Mouse (Mus musculus) hindbrain, embryonic 13.5 days (tissue): ENCODE measurements around the gene Bnip3. TPM values are rescaled to one million over a fixed set of nuclear protein-coding genes. Genes with fewer than 3 reads are reported as not detected.

Experiments
- ATAC-seq: fragments of 200-750 bp; cut with Nextera tagmentation; 2 replicates; pipeline ENCODE4 v1.8.0; 2017; ENCODE audit warnings: moderate TSS enrichment; ENCODE audit not compliant: low FRiP score
- H3K27ac ChIP-seq: fragments of 300-500 bp; sonication (generic); 2 replicates; pipeline ENCODE4 v1.5.1; 2015; ENCODE audit warnings: inconsistent platforms, mild to moderate bottlenecking, moderate library complexity
- H3K27me3 ChIP-seq: fragments of 300-500 bp; sonication (generic); 2 replicates; pipeline ENCODE4 v1.6.1; 2015; ENCODE audit warnings: mild to moderate bottlenecking, inconsistent platforms
- H3K36me3 ChIP-seq: fragments of 300-500 bp; sonication (generic); 2 replicates; pipeline ENCODE4 v1.6.1; 2015; ENCODE audit warnings: mild to moderate bottlenecking, inconsistent platforms
- H3K4me1 ChIP-seq: fragments of 300-500 bp; sonication (generic); replicated peaks from 2 replicates; pipeline ENCODE4 v1.6.1; 2015; ENCODE audit warnings: inconsistent platforms
- H3K4me2 ChIP-seq: fragments of 300-500 bp; sonication (generic); 2 replicates; pipeline ENCODE4 v1.6.1; 2015; ENCODE audit warnings: inconsistent platforms, mild to moderate bottlenecking, moderate library complexity
- H3K4me3 ChIP-seq: fragments of 300-500 bp; sonication (generic); 2 replicates; pipeline ENCODE4 v1.5.1; 2015; ENCODE audit warnings: mild to moderate bottlenecking, inconsistent platforms
- H3K9ac ChIP-seq: fragments of 300-500 bp; sonication (generic); 2 replicates; pipeline ENCODE4 v1.6.1; 2015; ENCODE audit warnings: mild to moderate bottlenecking, inconsistent platforms
- H3K9me3 ChIP-seq: fragments of 300-500 bp; sonication (generic); 2 replicates; pipeline ENCODE4 v1.6.1; 2016; ENCODE audit warnings: inconsistent platforms
- WGBS: fragments of 180-500 bp; shearing (Covaris S2); methylation state at CpG from one replicate; pipeline ENCODE4 v1.1.7; 2015; 5-methylcytosine and 5-hydroxymethylcytosine counted together
- polyA plus RNA-seq: library from polyadenylated mRNA; unstranded; fragments of >200 nt; fragmentation: Nextera tagmentation; extraction: Ambion mirVana; gene quantifications from 2 replicates; pipeline ENCODE4 v1.2.1, GENCODE M21; 2015

Gene Bnip3
- polyA plus RNA-seq, 1 experiment from 2014 or later = 89.9 TPM

DNA sequence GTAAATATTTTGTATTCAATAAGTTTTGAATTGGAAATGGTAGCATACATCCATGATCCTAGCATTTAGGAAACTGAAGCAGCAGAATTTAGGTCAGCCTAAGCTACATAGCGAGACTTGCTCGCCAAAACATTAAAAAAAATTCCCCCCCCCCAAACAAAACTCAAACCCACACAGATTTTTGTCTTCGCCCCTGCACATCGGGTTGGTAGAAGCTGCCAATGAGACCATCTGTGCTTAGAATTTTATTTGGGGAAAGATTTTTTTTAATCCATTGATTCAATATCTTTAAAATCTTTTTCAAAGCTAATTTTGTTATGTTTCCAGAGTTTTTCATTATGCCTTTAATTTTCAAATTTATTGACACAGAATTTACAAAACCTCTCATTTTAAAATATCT lies 19.1 kb upstream of the Bnip3 start:
- no peaks in the 10 kb centered on the region for H3K27me3 ChIP-seq
- H3K4me3 ChIP-seq = no peak overlapping the region
- no peaks in the 10 kb centered on the region for H3K4me1 ChIP-seq
- no peak for ATAC-seq
- 91% methylated on average over 4 of the region's 4 CpGs for WGBS
- H3K9ac ChIP-seq = no peak overlapping the region
- no peaks in the 10 kb centered on the region for H3K9me3 ChIP-seq
- no peaks in the 10 kb centered on the region for H3K36me3 ChIP-seq
- no peak overlapping the region for H3K27ac ChIP-seq
- H3K4me2 ChIP-seq = no peak overlapping the region

DNA sequence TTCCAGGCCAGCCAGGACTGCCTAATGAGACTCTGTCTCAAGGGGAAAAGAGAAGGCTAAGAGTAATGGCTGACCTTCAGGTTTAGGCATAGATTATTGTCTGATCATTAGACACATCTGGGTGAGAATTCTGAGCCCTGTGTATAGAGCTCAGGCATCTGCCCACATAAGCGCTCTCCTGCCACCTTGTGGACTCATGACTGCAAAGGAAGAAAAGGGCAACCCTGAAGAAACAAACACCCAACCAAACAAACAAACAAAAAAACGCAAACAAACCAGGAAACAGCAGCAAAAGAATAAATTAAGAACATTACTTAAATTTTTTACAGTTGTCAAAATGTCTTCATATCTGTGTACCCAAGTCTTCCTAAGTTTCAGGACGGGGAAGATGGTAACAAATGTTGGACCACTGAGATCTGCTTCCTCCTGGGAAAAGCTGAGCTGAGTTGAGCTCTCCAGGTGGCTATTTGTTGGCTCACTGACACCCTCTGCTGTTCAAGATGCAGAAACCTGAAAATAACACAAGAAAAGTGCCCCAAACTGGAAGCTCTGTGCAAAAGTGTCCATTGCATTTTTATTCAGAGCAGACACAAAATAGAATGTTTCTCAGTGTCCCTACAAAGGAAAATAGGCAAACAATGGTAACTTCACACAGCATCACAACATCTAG lies 14.6 kb upstream of the Bnip3 start:
- 11% methylated on average over 3 of the region's 3 CpGs for WGBS
- Histone ChIP-seq H3K4me3 (no peak overlapping the region), H3K27ac (no peak overlapping the region), H3K9ac (no peak overlapping the region), H3K27me3 (no peaks in the 10 kb centered on the region), H3K9me3 (no peaks in the 10 kb centered on the region), H3K4me1 (peaks cover 9% of the 10 kb centered on the region), H3K36me3 (no peaks in the 10 kb centered on the region), H3K4me2 (no peak overlapping the region)
- no peak for ATAC-seq

DNA sequence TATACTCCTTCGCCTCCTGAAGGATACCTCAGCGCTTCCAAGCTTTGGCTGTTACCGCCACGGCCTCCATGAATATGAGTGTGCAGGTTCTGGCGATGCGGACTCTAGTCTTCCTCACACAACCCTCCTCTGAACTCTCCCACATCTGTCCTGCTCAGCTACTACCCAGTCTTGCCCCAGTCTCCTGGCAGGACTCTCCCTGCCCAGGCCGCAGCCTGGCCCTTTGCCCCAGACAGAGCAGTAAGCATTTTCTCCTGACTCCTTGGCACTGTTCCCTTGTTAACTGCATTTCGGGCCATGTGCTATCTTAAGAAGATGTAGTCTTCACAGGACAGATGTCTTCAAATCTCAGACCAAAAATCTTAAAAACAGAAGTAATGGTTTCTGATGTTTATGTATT lies 12.3 kb upstream of the Bnip3 start:
- Histone ChIP-seq H3K36me3 (no peaks in the 10 kb centered on the region), H3K4me3 (no peak overlapping the region), H3K9me3 (no peaks in the 10 kb centered on the region), H3K4me2 (no peak overlapping the region), H3K27me3 (no peaks in the 10 kb centered on the region), H3K9ac (no peak overlapping the region), H3K27ac (no peak overlapping the region), H3K4me1 (peaks cover 9% of the 10 kb centered on the region)
- ATAC-seq = no peak
- 97% methylated on average over 8 of the region's 8 CpGs for WGBS

GRCm38 (mm10) chr7:138919156-138919944 lies 10.0 kb upstream of the Bnip3 start:
- peaks cover 9% of the 10 kb centered on the region for H3K4me1 ChIP-seq
- ATAC-seq = peak; percentile 54; the same call in 1 of the 2 replicates
- no peaks in the 10 kb centered on the region for H3K36me3 ChIP-seq
- H3K9ac ChIP-seq = peak overlapping the region; percentile 43
- peak overlapping the region; percentile 55 for H3K4me2 ChIP-seq
- H3K9me3 ChIP-seq = no peaks in the 10 kb centered on the region
- peak overlapping the region; percentile 28 for H3K4me3 ChIP-seq
- 5% methylated on average over 26 of the region's 26 CpGs for WGBS
- H3K27ac ChIP-seq = no peak overlapping the region; the same call in 1 of the 2 replicates
- H3K27me3 ChIP-seq = no peaks in the 10 kb centered on the region

DNA sequence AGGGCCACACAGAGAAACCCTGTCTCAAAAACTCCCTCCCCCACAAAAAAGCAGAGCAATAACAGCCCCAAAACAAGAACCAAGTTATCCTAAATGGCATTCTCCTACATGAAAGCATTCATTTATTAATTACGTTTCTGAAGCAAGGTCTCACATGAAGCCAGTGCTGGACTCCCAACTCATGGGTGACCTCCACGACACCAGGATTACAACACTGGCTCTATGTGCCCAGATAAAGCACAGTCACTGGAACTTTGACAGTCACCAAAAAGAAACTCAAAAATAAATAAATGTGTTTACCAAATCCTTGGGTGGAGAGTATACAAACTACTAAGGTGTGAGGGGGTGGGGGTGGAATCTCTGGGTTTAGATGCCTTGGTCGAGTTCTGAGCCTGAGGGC lies 4.3 kb upstream of the Bnip3 start:
- H3K27ac ChIP-seq = no peak overlapping the region
- no peak overlapping the region for H3K4me3 ChIP-seq
- peaks cover 11% of the 10 kb centered on the region for H3K4me1 ChIP-seq
- no peak overlapping the region for H3K9ac ChIP-seq
- no peaks in the 10 kb centered on the region for H3K9me3 ChIP-seq
- no peaks in the 10 kb centered on the region for H3K36me3 ChIP-seq
- no peak overlapping the region for H3K4me2 ChIP-seq
- WGBS = 83% methylated on average over 3 of the region's 3 CpGs
- no peak for ATAC-seq
- peaks cover 16% of the 10 kb centered on the region for H3K27me3 ChIP-seq

DNA sequence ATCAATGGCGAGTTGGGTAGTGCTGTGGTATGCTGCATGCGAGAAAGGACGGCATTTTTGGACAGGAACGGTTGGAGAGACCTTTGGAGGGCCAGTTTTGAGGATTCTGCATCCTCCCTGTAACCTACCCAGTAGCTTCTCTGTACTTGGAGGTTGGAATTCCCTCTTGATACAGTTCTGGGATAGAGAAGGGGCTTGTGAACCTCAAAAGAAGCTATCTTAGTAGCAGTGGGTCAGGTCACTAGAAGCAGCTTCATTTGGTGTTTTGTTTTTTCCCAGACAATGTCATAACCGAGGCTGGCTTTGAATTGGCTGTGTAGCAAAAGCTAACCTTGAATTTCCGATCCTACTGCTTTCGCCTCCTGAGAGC lies 859 bp upstream of the Bnip3 start:
- no peaks in the 10 kb centered on the region for H3K36me3 ChIP-seq
- H3K4me3 ChIP-seq = peak overlapping the region; percentile 72
- ATAC-seq = no peak
- peaks cover 37% of the 10 kb centered on the region for H3K4me1 ChIP-seq
- H3K9ac ChIP-seq = peak overlapping the region; percentile 90
- peaks cover 20% of the 10 kb centered on the region for H3K27me3 ChIP-seq
- WGBS = 26% methylated on average over 7 of the region's 7 CpGs
- peak overlapping the region; percentile 80 for H3K4me2 ChIP-seq
- H3K9me3 ChIP-seq = no peaks in the 10 kb centered on the region
- no peak overlapping the region for H3K27ac ChIP-seq

DNA sequence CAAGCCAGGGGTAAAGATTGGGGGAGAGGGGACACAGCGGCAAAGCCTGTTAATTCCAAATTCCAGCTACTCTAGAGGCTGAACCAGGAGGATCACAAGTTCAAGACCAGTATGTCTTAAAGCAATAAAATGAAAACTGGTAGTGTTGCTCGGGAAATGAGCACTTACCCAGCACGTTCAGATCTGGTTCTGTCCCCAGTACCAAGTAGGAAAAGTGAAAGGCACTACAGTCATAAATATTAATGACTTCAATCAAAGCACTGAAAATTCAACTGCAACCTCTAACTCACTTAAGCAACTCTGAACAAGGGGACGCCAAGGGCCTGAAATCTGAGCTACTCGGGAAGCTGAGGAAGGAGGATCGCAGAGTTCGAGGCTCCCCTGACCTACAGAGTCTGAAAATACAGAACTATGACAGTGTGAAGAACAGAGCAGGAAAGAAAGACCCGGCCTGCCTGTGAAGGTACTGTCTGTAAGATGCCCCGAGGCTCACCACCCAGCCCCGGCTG lies 497 bp downstream of the Bnip3 start:
- Histone ChIP-seq H3K4me2 (peak overlapping the region; percentile 80), H3K27ac (peak overlapping the region; percentile 61; the same call in 1 of the 2 replicates), H3K36me3 (no peaks in the 10 kb centered on the region), H3K27me3 (peaks cover 20% of the 10 kb centered on the region), H3K4me1 (peaks cover 37% of the 10 kb centered on the region), H3K9ac (peak overlapping the region; percentile 90), H3K9me3 (no peaks in the 10 kb centered on the region), H3K4me3 (peak overlapping the region; percentile 72)
- 4% methylated on average over 10 of the region's 10 CpGs for WGBS
- peak; percentile 78; the same call in 1 of the 2 replicates for ATAC-seq

DNA sequence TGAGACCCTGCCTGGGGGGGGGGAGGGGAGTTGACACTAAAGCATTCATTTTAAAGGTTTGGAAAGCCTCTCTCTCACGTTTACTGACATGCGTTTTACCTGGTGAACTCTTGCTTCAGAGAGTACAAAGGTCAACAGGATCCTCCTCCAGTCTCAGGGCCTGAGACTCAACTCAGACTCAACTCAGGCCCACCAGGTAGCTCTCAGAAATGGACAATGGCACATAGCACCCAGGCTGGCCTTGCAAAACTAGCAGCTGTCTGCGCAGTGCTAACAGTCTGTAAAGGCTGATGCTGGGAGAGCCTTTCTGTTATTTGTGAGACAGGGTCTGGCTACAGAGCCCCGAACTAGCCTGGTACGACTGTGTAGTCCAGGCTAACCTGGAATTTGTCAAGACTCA lies 1.3 kb downstream of the Bnip3 start:
- ATAC-seq = no peak
- no peak overlapping the region for H3K9ac ChIP-seq
- H3K4me1 ChIP-seq = peaks cover 37% of the 10 kb centered on the region
- H3K27me3 ChIP-seq = peaks cover 20% of the 10 kb centered on the region
- no peaks in the 10 kb centered on the region for H3K9me3 ChIP-seq
- H3K4me2 ChIP-seq = peak overlapping the region; percentile 80
- H3K27ac ChIP-seq = no peak overlapping the region
- H3K36me3 ChIP-seq = no peaks in the 10 kb centered on the region
- 58% methylated on average over 5 of the region's 5 CpGs for WGBS
- H3K4me3 ChIP-seq = peak overlapping the region; percentile 72

GRCm38 (mm10) chr7:138907043-138907442 lies 2.3 kb downstream of the Bnip3 start:
- Histone ChIP-seq H3K9ac (peak overlapping the region; percentile 19; the same call in 1 of the 2 replicates), H3K27me3 (peaks cover 20% of the 10 kb centered on the region)
- 9% methylated on average over 7 of the region's 7 CpGs for whole genome bisulfite sequencing

GRCm38 (mm10) chr7:138906441-138906840 lies 2.9 kb downstream of the Bnip3 start:
- Histone ChIP-seq H3K27me3 (peaks cover 16% of the 10 kb centered on the region), H3K4me2 (peak overlapping the region; percentile 80), H3K9me3 (no peaks in the 10 kb centered on the region), H3K36me3 (no peaks in the 10 kb centered on the region), H3K27ac (no peak overlapping the region), H3K4me1 (peaks cover 37% of the 10 kb centered on the region), H3K9ac (peak overlapping the region; percentile 43; the same call in 1 of the 2 replicates), H3K4me3 (no peak overlapping the region)
- 87% methylated on average over 1 of the region's 1 CpGs for WGBS
- no peak for ATAC-seq

More at GRCm38 (mm10) chr7:138907043-138907442, 2.3 kb downstream of the Bnip3 start:
- peak overlapping the region; percentile 80 for H3K4me2 ChIP-seq
- H3K27ac ChIP-seq = 0 out of 2 replicates have a peak overlapping the region, but pooled peaks have one; percentile 18
- peaks cover 37% of the 10 kb centered on the region for H3K4me1 ChIP-seq
- no peaks in the 10 kb centered on the region for H3K9me3 ChIP-seq
- H3K36me3 ChIP-seq = no peaks in the 10 kb centered on the region
- ATAC-seq = no peak
- peak overlapping the region; percentile 18 for H3K4me3 ChIP-seq

GRCm38 (mm10) chr7:138903886-138904435 lies 5.4 kb downstream of the Bnip3 start:
- Histone ChIP-seq H3K27me3 (0 out of 2 replicates have a peak, but pooled peaks cover 4% of the 10 kb centered on the region), H3K9ac (no peak overlapping the region), H3K4me2 (no peak overlapping the region), H3K36me3 (no peaks in the 10 kb centered on the region), H3K27ac (no peak overlapping the region), H3K9me3 (no peaks in the 10 kb centered on the region), H3K4me1 (peaks cover 30% of the 10 kb centered on the region), H3K4me3 (no peak overlapping the region)
- WGBS = 77% methylated on average over 7 of the region's 7 CpGs
- ATAC-seq = no peak

DNA sequence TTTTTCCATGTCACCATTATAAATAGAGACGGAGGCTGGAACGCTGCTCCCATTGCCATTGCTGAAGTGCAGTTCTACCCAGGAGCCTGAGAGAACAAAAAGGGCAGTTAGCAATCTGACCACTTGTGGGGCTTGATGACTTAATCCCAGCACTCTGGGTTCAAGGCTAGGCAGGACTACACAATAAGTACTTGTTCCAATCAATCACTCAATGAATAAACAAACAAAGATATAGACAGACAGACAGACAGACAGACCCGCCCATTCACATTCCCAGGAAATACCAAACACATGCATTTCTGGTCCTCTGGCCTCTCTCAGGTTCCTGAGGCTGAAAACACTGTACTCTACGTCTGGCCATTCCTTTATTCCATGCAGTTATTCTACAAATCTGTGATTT lies 10.6 kb downstream of the Bnip3 start:
- H3K27me3 ChIP-seq = no peaks in the 10 kb centered on the region
- no peak for ATAC-seq
- no peak overlapping the region for H3K27ac ChIP-seq
- H3K4me1 ChIP-seq = no peaks in the 10 kb centered on the region
- peaks cover 32% of the 10 kb centered on the region for H3K36me3 ChIP-seq
- no peak overlapping the region for H3K9ac ChIP-seq
- H3K4me3 ChIP-seq = no peak overlapping the region
- H3K4me2 ChIP-seq = no peak overlapping the region
- WGBS = 81% methylated on average over 4 of the region's 4 CpGs
- H3K9me3 ChIP-seq = no peaks in the 10 kb centered on the region
